Mouse (Mus musculus) midbrain, embryonic 13.5 days (tissue): ENCODE data around the gene Lama5. TPM values are rescaled to one million over a fixed set of nuclear protein-coding genes. Genes with fewer than 3 reads are reported as not detected.

Source experiments
- ATAC-seq: fragments of 200-750 bp; cut with Nextera tagmentation; 2 replicates; pipeline ENCODE4 v1.8.0; 2017; ENCODE audit warnings: mild to moderate bottlenecking, moderate TSS enrichment, moderate library complexity
- H3K27ac ChIP-seq: fragments of 300-500 bp; sonication (generic); 2 replicates; pipeline ENCODE4 v1.5.1; 2015; ENCODE audit warnings: inconsistent platforms, mild to moderate bottlenecking, moderate library complexity
- H3K27me3 ChIP-seq: fragments of 300-500 bp; sonication (generic); 2 replicates; pipeline ENCODE4 v1.6.1; 2015; ENCODE audit warnings: mild to moderate bottlenecking, inconsistent platforms
- H3K36me3 ChIP-seq: fragments of 300-500 bp; sonication (generic); 2 replicates; pipeline ENCODE4 v1.6.1; 2015; ENCODE audit warnings: mild to moderate bottlenecking, inconsistent platforms
- H3K4me1 ChIP-seq: fragments of 300-500 bp; sonication (generic); replicated peaks from 2 replicates; pipeline ENCODE4 v1.6.1; 2015; ENCODE audit warnings: inconsistent platforms
- H3K4me2 ChIP-seq: fragments of 300-500 bp; sonication (generic); replicated peaks from 2 replicates; pipeline ENCODE4 v1.6.1; 2015; ENCODE audit warnings: moderate library complexity, mild to moderate bottlenecking, inconsistent platforms
- H3K4me3 ChIP-seq: fragments of 300-500 bp; sonication (generic); replicated peaks from 2 replicates; pipeline ENCODE4 v1.5.1; 2015; ENCODE audit warnings: mild to moderate bottlenecking, inconsistent platforms
- H3K9ac ChIP-seq: fragments of 300-500 bp; sonication (generic); replicated peaks from 2 replicates; pipeline ENCODE4 v1.6.1; 2015; ENCODE audit warnings: mild to moderate bottlenecking, inconsistent platforms
- H3K9me3 ChIP-seq: fragments of 300-500 bp; sonication (generic); 2 replicates; pipeline ENCODE4 v1.6.1; 2016; ENCODE audit warnings: mild to moderate bottlenecking, inconsistent platforms
- WGBS: fragments of 180-500 bp; shearing (Covaris S2); methylation state at CpG from one replicate; pipeline ENCODE4 v1.1.7; 2015; 5-methylcytosine and 5-hydroxymethylcytosine counted together
- polyA plus RNA-seq: library from polyadenylated mRNA; unstranded; fragments of >200 nt; fragmentation: Nextera tagmentation; extraction: Ambion mirVana; gene quantifications from 2 replicates; pipeline ENCODE4 v1.2.1, GENCODE M21; 2015

Gene Lama5
- polyA plus RNA-seq, 1 experiment from 2014 or later = 1.7 TPM

- Histone ChIP-seq H3K27me3 (peaks cover 34% of the 10 kb centered on the region), H3K9me3 (no peaks in the 10 kb centered on the region), H3K4me3 (no peak overlapping the region), H3K4me2 (no peak overlapping the region), H3K4me1 (peaks cover 37% of the 10 kb centered on the region), H3K9ac (no peak overlapping the region), H3K36me3 (no peaks in the 10 kb centered on the region), H3K27ac (no peak overlapping the region)
- 78% methylated on average over 3 of the region's 3 CpGs for WGBS
- ATAC-seq = no peak
Observed at GRCm38 (mm10) chr2:180229129-180229528, 3.5 kb upstream of the Lama5 start.

- no peaks in the 10 kb centered on the region for H3K36me3 ChIP-seq
- H3K27me3 ChIP-seq = peaks cover 40% of the 10 kb centered on the region
Observed at GRCm38 (mm10) chr2:180228592-180228991, 2.9 kb upstream of the Lama5 start.

GRCm38 (mm10) chr2:180228060-180228458 is 2.4 kb upstream of the Lama5 start:
- peaks cover 37% of the 10 kb centered on the region for H3K4me1 ChIP-seq
- peak overlapping the region; percentile 24; the same call in 1 of the 2 replicates for H3K4me2 ChIP-seq
- H3K36me3 ChIP-seq = no peaks in the 10 kb centered on the region
- H3K9me3 ChIP-seq = no peaks in the 10 kb centered on the region
- no peak overlapping the region for H3K9ac ChIP-seq
- H3K27ac ChIP-seq = no peak overlapping the region
- H3K27me3 ChIP-seq = peaks cover 45% of the 10 kb centered on the region
- no peak overlapping the region for H3K4me3 ChIP-seq
- no peak for ATAC-seq
- 55% methylated on average over 6 of the region's 6 CpGs for WGBS

More at GRCm38 (mm10) chr2:180228592-180228991, 2.9 kb upstream of the Lama5 start:
- Histone ChIP-seq H3K4me1 (peaks cover 37% of the 10 kb centered on the region), H3K4me2 (no peak overlapping the region), H3K4me3 (no peak overlapping the region), H3K9me3 (no peaks in the 10 kb centered on the region), H3K9ac (no peak overlapping the region), H3K27ac (no peak overlapping the region)
- WGBS = 76% methylated on average over 7 of the region's 7 CpGs
- no peak for ATAC-seq

GRCm38 (mm10) chr2:180227262-180228059 is 1.8 kb upstream of the Lama5 start:
- Histone ChIP-seq H3K36me3 (no peaks in the 10 kb centered on the region), H3K4me1 (peaks cover 39% of the 10 kb centered on the region), H3K4me2 (peak overlapping the region; percentile 24), H3K27me3 (peaks cover 50% of the 10 kb centered on the region), H3K4me3 (no peak overlapping the region), H3K9me3 (no peaks in the 10 kb centered on the region), H3K9ac (no peak overlapping the region), H3K27ac (no peak overlapping the region)
- 1% methylated on average over 21 of the region's 21 CpGs for WGBS
- peak; percentile 73 for ATAC-seq

GRCm38 (mm10) chr2:180225044-180225761 is 456 bp downstream of the Lama5 start:
- no peaks in the 10 kb centered on the region for H3K9me3 ChIP-seq
- peak overlapping the region; percentile 95 for H3K4me2 ChIP-seq
- H3K9ac ChIP-seq = peak overlapping the region; percentile 70
- H3K36me3 ChIP-seq = no peaks in the 10 kb centered on the region
- peaks cover 50% of the 10 kb centered on the region for H3K27me3 ChIP-seq
- H3K4me1 ChIP-seq = peaks cover 46% of the 10 kb centered on the region
- under 1% methylated on average over 55 of the region's 55 CpGs for WGBS
- H3K4me3 ChIP-seq = peak overlapping the region; percentile 59
- H3K27ac ChIP-seq = no peak overlapping the region
- peak; percentile 22 for ATAC-seq

- Histone ChIP-seq H3K27me3 (peaks cover 50% of the 10 kb centered on the region), H3K9ac (no peak overlapping the region)
- under 1% methylated on average over 11 of the region's 13 CpGs for WGBS
Observed at GRCm38 (mm10) chr2:180224647-180225043, 1.0 kb downstream of the Lama5 start.

GRCm38 (mm10) chr2:180222250-180222649 is 3.4 kb downstream of the Lama5 start:
- Histone ChIP-seq H3K4me2 (no peak overlapping the region), H3K36me3 (no peaks in the 10 kb centered on the region), H3K27ac (no peak overlapping the region), H3K9me3 (no peaks in the 10 kb centered on the region), H3K27me3 (peaks cover 46% of the 10 kb centered on the region), H3K4me1 (peaks cover 42% of the 10 kb centered on the region), H3K9ac (0 out of 2 replicates have a peak overlapping the region, but pooled peaks have one; percentile 28), H3K4me3 (no peak overlapping the region)
- WGBS = 21% methylated on average over 6 of the region's 6 CpGs
- ATAC-seq = no peak

More at GRCm38 (mm10) chr2:180224647-180225043, 1.0 kb downstream of the Lama5 start:
- Histone ChIP-seq H3K4me3 (peak overlapping the region; percentile 59), H3K4me2 (peak overlapping the region; percentile 95), H3K9me3 (no peaks in the 10 kb centered on the region), H3K27ac (no peak overlapping the region), H3K4me1 (peaks cover 46% of the 10 kb centered on the region), H3K36me3 (no peaks in the 10 kb centered on the region)
- ATAC-seq = no peak

- no peak for ATAC-seq
- Histone ChIP-seq H3K9ac (no peak overlapping the region), H3K4me3 (no peak overlapping the region), H3K27ac (no peak overlapping the region), H3K9me3 (no peaks in the 10 kb centered on the region), H3K4me2 (no peak overlapping the region), H3K4me1 (peaks cover 34% of the 10 kb centered on the region), H3K36me3 (no peaks in the 10 kb centered on the region), H3K27me3 (peaks cover 35% of the 10 kb centered on the region)
- whole genome bisulfite sequencing = 93% methylated on average over 9 of the region's 9 CpGs
Observed at GRCm38 (mm10) chr2:180221051-180221450, 4.6 kb downstream of the Lama5 start.

- no peaks in the 10 kb centered on the region for H3K36me3 ChIP-seq
- peaks cover 26% of the 10 kb centered on the region for H3K27me3 ChIP-seq
- WGBS = 87% methylated on average over 9 of the region's 9 CpGs
- H3K4me2 ChIP-seq = no peak overlapping the region
- H3K9me3 ChIP-seq = no peaks in the 10 kb centered on the region
- no peak overlapping the region for H3K4me3 ChIP-seq
- H3K9ac ChIP-seq = no peak overlapping the region
- no peak for ATAC-seq
- H3K27ac ChIP-seq = no peak overlapping the region
- H3K4me1 ChIP-seq = peaks cover 25% of the 10 kb centered on the region
Observed at GRCm38 (mm10) chr2:180220165-180220564, 5.5 kb downstream of the Lama5 start.

GRCm38 (mm10) chr2:180219145-180219943 is 6.3 kb downstream of the Lama5 start:
- Histone ChIP-seq H3K36me3 (no peaks in the 10 kb centered on the region), H3K27ac (0 out of 2 replicates have a peak overlapping the region, but pooled peaks have one; percentile 9), H3K4me3 (no peak overlapping the region), H3K9ac (no peak overlapping the region), H3K9me3 (no peaks in the 10 kb centered on the region), H3K4me1 (peaks cover 25% of the 10 kb centered on the region), H3K27me3 (peaks cover 18% of the 10 kb centered on the region), H3K4me2 (no peak overlapping the region)
- no peak for ATAC-seq
- WGBS = 76% methylated on average over 15 of the region's 15 CpGs

- peaks cover 25% of the 10 kb centered on the region for H3K4me1 ChIP-seq
- no peak overlapping the region for H3K4me2 ChIP-seq
- WGBS = 19% methylated on average over 5 of the region's 5 CpGs
- H3K9ac ChIP-seq = no peak overlapping the region
- H3K27me3 ChIP-seq = peaks cover 12% of the 10 kb centered on the region
- H3K27ac ChIP-seq = 0 out of 2 replicates have a peak overlapping the region, but pooled peaks have one; percentile 9
- H3K9me3 ChIP-seq = no peaks in the 10 kb centered on the region
- ATAC-seq = 0 out of 2 replicates have a peak, but pooled peaks have one; percentile 21
- H3K36me3 ChIP-seq = no peaks in the 10 kb centered on the region
- H3K4me3 ChIP-seq = no peak overlapping the region
Observed at GRCm38 (mm10) chr2:180218677-180219076, 7.0 kb downstream of the Lama5 start.
